Comparison of ENCODE assay signal across 7 mouse cellular contexts in genomic region chr17:63849566-63849965, GRCm38 (mm10). TPM values are rescaled to one million over a fixed set of nuclear protein-coding genes. Genes with fewer than 3 reads are reported as not detected.
A peak's percentile ranks its signal among the peaks of the same experiment; 100 is the strongest.
DNase-seq lines count a peak whose midpoint lies in the region; ATAC-seq lines count a peak whose summit lies in the region.

No protein-coding gene starts in this region.

- under 1% methylated on average over 22 of the region's 22 CpGs for WGBS in embryonic facial prominence, embryonic 10.5 days
- WGBS in limb, embryonic 10.5 days = 0% methylated on average over 22 of the region's 22 CpGs
- under 1% methylated on average over 22 of the region's 22 CpGs for WGBS in midbrain, embryonic 12.5 days

- peaks cover 11% of the 10 kb centered on the region for H3K4me1 ChIP-seq in embryonic facial prominence, embryonic 10.5 days
- 0 out of 2 replicates have a peak, but pooled peaks cover 7% of the 10 kb centered on the region for H3K4me1 ChIP-seq in limb, embryonic 10.5 days
- no peaks in the 10 kb centered on the region for H3K4me1 ChIP-seq in midbrain, embryonic 12.5 days

- ATAC-seq in granulocyte monocyte progenitor cell, adult 5-6 weeks (replicated peaks; ENCODE audit: poor library complexity, severe bottlenecking) = peak; percentile 86
- peak; percentile 100 for ATAC-seq in midbrain, embryonic 12.5 days (ENCODE audit: low FRiP score, low read depth)

- H3K4me3 ChIP-seq in embryonic facial prominence, embryonic 10.5 days = peak overlapping the region; percentile 77
- peak overlapping the region; percentile 76 for H3K4me3 ChIP-seq in limb, embryonic 10.5 days
- peak overlapping the region; percentile 64 for H3K4me3 ChIP-seq in midbrain, embryonic 12.5 days

- H3K9me3 ChIP-seq in embryonic facial prominence, embryonic 10.5 days = no peaks in the 10 kb centered on the region
- H3K9me3 ChIP-seq in limb, embryonic 10.5 days (replicated peaks) = no peaks in the 10 kb centered on the region
- H3K9me3 ChIP-seq in midbrain, embryonic 12.5 days = no peaks in the 10 kb centered on the region

- H3K9ac ChIP-seq in midbrain, embryonic 12.5 days (replicated peaks) = peak overlapping the region; percentile 73

- H3K27me3 ChIP-seq in embryonic facial prominence, embryonic 10.5 days (replicated peaks; ENCODE audit: low read depth, poor library complexity, severe bottlenecking) = no peaks in the 10 kb centered on the region
- H3K27me3 ChIP-seq in limb, embryonic 10.5 days (ENCODE audit: low read depth, poor library complexity, severe bottlenecking) = no peaks in the 10 kb centered on the region
- no peaks in the 10 kb centered on the region for H3K27me3 ChIP-seq in midbrain, embryonic 12.5 days

- DNase-seq in adrenal gland, postnatal 14 days = peak; percentile 92
- peak; percentile 91 for DNase-seq in embryonic facial prominence, embryonic 10.5 days (ENCODE audit: low spot score)
- DNase-seq in kidney, adult 11 months = peak; percentile 83
- DNase-seq in limb, embryonic 10.5 days (ENCODE audit: low spot score) = peak; percentile 88
- DNase-seq in spleen, adult 12 weeks (ENCODE audit: low spot score) = peak; percentile 8

- no peaks in the 10 kb centered on the region for H3K36me3 ChIP-seq in embryonic facial prominence, embryonic 10.5 days (replicated peaks)
- H3K36me3 ChIP-seq in limb, embryonic 10.5 days = no peaks in the 10 kb centered on the region
- H3K36me3 ChIP-seq in midbrain, embryonic 12.5 days = no peaks in the 10 kb centered on the region

- H3K4me2 ChIP-seq in midbrain, embryonic 12.5 days (replicated peaks) = peak overlapping the region; percentile 57

- H3K27ac ChIP-seq in embryonic facial prominence, embryonic 10.5 days (replicated peaks) = peak overlapping the region; percentile 93
- peak overlapping the region; percentile 96 for H3K27ac ChIP-seq in limb, embryonic 10.5 days
- peak overlapping the region; percentile 36 for H3K27ac ChIP-seq in midbrain, embryonic 12.5 days (replicated peaks)

RNA-seq across cellular contexts. Expression of gene Fer, which starts 13.3 kb away (rescaled TPM):
- 18.1 and 20.0 TPM in 2 replicates for total RNA-seq in adrenal gland, postnatal 14 days (2021)
- polyA plus RNA-seq in embryonic facial prominence, embryonic 10.5 days (2016; fragmentation: Nextera tagmentation; extraction: Ambion mirVana) = 27.2 and 29.2 TPM in 2 replicates
- 3.2 and 5.0 TPM in 2 replicates for total RNA-seq in granulocyte monocyte progenitor cell, adult 5-6 weeks (2014; fragmentation: Nextera tagmentation)
- 8.9 and 13.4 TPM in 2 replicates for total RNA-seq in granulocyte monocyte progenitor cell, adult 5-6 weeks (2017)
- 19.1 and 25.4 TPM in 2 replicates for polyA plus RNA-seq in limb, embryonic 10.5 days (2016; fragmentation: Nextera tagmentation; extraction: Ambion mirVana)
- 29.4 and 33.7 TPM in 2 replicates for polyA plus RNA-seq in midbrain, embryonic 12.5 days (2016; fragmentation: Nextera tagmentation; extraction: Ambion mirVana)

RNA-seq across cellular contexts. Expression of gene A930002H24Rik, which starts 14.0 kb away (rescaled TPM):
- total RNA-seq in adrenal gland, postnatal 14 days (2021) = 0.78 and 1.5 TPM in 2 replicates
- 2.1 and 2.5 TPM in 2 replicates for polyA plus RNA-seq in embryonic facial prominence, embryonic 10.5 days (2016; fragmentation: Nextera tagmentation; extraction: Ambion mirVana)
- total RNA-seq in granulocyte monocyte progenitor cell, adult 5-6 weeks (2014; fragmentation: Nextera tagmentation) = not detected in 2 replicates
- not detected in 2 replicates for total RNA-seq in granulocyte monocyte progenitor cell, adult 5-6 weeks (2017)
- polyA plus RNA-seq in limb, embryonic 10.5 days (2016; fragmentation: Nextera tagmentation; extraction: Ambion mirVana) = 1.0 and 1.5 TPM in 2 replicates
- polyA plus RNA-seq in midbrain, embryonic 12.5 days (2016; fragmentation: Nextera tagmentation; extraction: Ambion mirVana) = 1.6 and 3.0 TPM in 2 replicates

Comparison
In these comparisons a context has a peak if more than half of its experiments do, and no peak if none do; other contexts are left out.
1. Peak in every context shown above with its lines: DNase-seq, ATAC-seq, H3K4me3 ChIP-seq and H3K27ac ChIP-seq.
2. DNase-seq: peak in every context shown above with its lines; median percentile 92 in adrenal gland, postnatal 14 days; 91 in embryonic facial prominence, embryonic 10.5 days; 88 in limb, embryonic 10.5 days; 83 in kidney, adult 11 months; 8 in spleen, adult 12 weeks.
3. H3K27ac ChIP-seq: peak in every context shown above with its lines; median percentile 96 in limb, embryonic 10.5 days; 93 in embryonic facial prominence, embryonic 10.5 days; 36 in midbrain, embryonic 12.5 days.